Mouse (Mus musculus) adrenal gland, adult 18-20 months (tissue): ENCODE data around the gene A730049H05Rik. TPM values are rescaled to one million over a fixed set of nuclear protein-coding genes. Genes with fewer than 3 reads are reported as not detected.

Experiments
- DNase-seq, 2 experiments: peaks; one replicate each; pipeline ENCODE4 v3.0.0; 2021 to 2022; ENCODE audit warnings: low spot score in 2 of 2
- total RNA-seq, 2 experiments: library from RNA; stranded (reverse); gene quantifications; 1 replicate in 1 of 2; 2 replicates in 1 of 2; pipeline ENCODE4 v1.2.3; 2021

The A730049H05Rik gene
- total RNA-seq, 2 experiments from 2014 or later, result 1.7 to 3.7 TPM

GRCm38 (mm10) chr6:92826561-92826960, 10.3 kb downstream of the A730049H05Rik start:
- DNase-seq, result no peak

GRCm38 (mm10) chr6:92827360-92827759, 11.1 kb downstream of the A730049H05Rik start:
- DNase-seq, result no peak

GRCm38 (mm10) chr6:92829148-92829547, 12.9 kb downstream of the A730049H05Rik start:
- no peak for DNase-seq

GRCm38 (mm10) chr6:92831106-92831505, 14.8 kb downstream of the A730049H05Rik start:
- no peak for DNase-seq

- no peak for DNase-seq
Measured at GRCm38 (mm10) chr6:92842000-92842399, 25.7 kb downstream of the A730049H05Rik start.

- DNase-seq, result no peak
Measured at GRCm38 (mm10) chr6:92843474-92843873, 27.2 kb downstream of the A730049H05Rik start.

- DNase-seq, result no peak
Measured at GRCm38 (mm10) chr6:92845898-92846297, 29.6 kb downstream of the A730049H05Rik start.

GRCm38 (mm10) chr6:92846614-92847013, 30.3 kb downstream of the A730049H05Rik start:
- DNase-seq, result no peak

- DNase-seq, result no peak
Measured at GRCm38 (mm10) chr6:92849208-92849607, 32.9 kb downstream of the A730049H05Rik start.

GRCm38 (mm10) chr6:92850250-92850649, 34.0 kb downstream of the A730049H05Rik start:
- peak; percentile 41 to 46 for DNase-seq

- DNase-seq, result no peak
Measured at GRCm38 (mm10) chr6:92854873-92855272, 38.6 kb downstream of the A730049H05Rik start.

- no peak for DNase-seq
Measured at GRCm38 (mm10) chr6:92857761-92858160, 41.5 kb downstream of the A730049H05Rik start.

GRCm38 (mm10) chr6:92858721-92859510, 42.6 kb downstream of the A730049H05Rik start:
- no peak for DNase-seq

- no peak for DNase-seq
Measured at GRCm38 (mm10) chr6:92860285-92860912, 44.1 kb downstream of the A730049H05Rik start.

GRCm38 (mm10) chr6:92862599-92862998, 46.3 kb downstream of the A730049H05Rik start:
- DNase-seq, result no peak

GRCm38 (mm10) chr6:92869089-92869581, 52.9 kb downstream of the A730049H05Rik start, which contains the start of gene Gm15737:
Gene Gm15737, plus strand, starts transcription at chr6:92869357.
- DNase-seq, result no peak

GRCm38 (mm10) chr6:92869582-92870219, 53.4 kb downstream of the A730049H05Rik start:
- no peak for DNase-seq

GRCm38 (mm10) chr6:92871813-92872212, 55.5 kb downstream of the A730049H05Rik start:
- DNase-seq, result no peak

- no peak for DNase-seq
Measured at GRCm38 (mm10) chr6:92872766-92873165, 56.5 kb downstream of the A730049H05Rik start.

- no peak for DNase-seq
Measured at GRCm38 (mm10) chr6:92874854-92875253, 58.6 kb downstream of the A730049H05Rik start.

- no peak for DNase-seq
Measured at GRCm38 (mm10) chr6:92875340-92875739, 59.1 kb downstream of the A730049H05Rik start.

GRCm38 (mm10) chr6:92876121-92876520, 59.8 kb downstream of the A730049H05Rik start:
- DNase-seq, result no peak
